Mouse (Mus musculus) kidney, postnatal 14 days (tissue): ENCODE measurements around the gene Lrwd1.
A peak's percentile ranks its signal among the peaks of the same experiment; 100 is the strongest.
"Not testable (repeated sequence)": the region's sequence is repeated elsewhere in the genome, so short reads cannot be mapped to it uniquely, and the experiment has no call there.

ENCODE experiments used
- DNase-seq: peaks from one replicate; pipeline ENCODE4 v3.0.0; 2022; ENCODE audit warnings: mixed read lengths

The Lrwd1 gene

DNA sequence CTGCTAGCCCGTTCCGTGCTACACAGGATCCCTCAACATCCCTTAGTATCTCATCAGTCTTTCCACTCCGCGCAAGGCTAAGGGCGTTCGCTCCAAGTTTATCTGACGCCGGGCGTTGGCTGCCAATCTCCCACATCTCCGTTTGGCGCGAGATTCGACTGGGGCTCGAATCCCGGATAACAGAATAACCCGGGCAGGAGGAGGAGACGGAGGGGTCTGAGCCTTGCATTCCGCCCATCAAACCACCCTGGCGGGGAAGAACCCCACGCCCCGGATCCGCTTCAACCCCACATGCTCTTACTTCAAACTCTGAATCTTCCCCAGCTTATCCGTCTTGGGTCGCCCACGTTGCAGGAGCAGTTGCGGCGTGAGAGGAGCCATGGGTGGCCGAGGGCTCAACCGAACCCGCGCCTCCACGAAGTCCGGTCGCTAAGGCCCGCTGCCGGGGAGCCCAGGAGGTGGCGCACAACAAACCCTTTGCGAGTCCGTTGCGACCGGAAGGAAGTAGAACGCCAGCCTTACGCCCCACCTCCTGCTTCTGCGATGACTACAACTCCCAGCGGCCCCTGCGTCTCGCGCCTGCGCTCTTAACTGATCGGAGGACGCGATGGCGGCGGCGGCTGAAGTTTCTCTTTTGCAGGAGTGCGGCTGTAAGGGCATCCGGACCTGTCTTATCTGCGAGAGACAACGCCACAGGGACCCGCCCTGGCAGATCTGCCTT is at the start of gene Lrwd1, which contains the start of gene Alkbh4:
Gene Lrwd1 (minus strand): TSS at position 504 of the 721 bp plus-strand sequence.
Gene Alkbh4 (plus strand): TSS at position 576 of the 721 bp plus-strand sequence.
- DNase-seq: peak; percentile 98

DNA sequence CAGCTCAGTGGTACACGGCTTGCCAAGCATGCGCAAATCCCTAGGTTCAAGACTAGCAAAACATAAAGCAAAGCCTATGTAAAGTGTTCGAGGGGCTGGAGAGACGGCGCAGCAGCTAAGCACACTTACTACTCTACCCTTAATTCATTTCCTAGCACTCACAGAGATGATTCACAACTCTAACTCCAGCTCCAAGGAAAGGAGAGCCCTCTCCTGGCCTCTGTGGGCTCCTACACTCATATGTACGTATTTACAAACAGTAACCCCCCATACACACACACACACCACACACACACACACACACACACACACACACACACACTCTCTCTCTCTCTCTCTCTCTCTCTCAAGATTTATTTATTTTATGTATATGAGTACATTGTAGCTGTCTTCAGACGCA is 47.9 kb upstream of the Lrwd1 start:
- no peak for DNase-seq

DNA sequence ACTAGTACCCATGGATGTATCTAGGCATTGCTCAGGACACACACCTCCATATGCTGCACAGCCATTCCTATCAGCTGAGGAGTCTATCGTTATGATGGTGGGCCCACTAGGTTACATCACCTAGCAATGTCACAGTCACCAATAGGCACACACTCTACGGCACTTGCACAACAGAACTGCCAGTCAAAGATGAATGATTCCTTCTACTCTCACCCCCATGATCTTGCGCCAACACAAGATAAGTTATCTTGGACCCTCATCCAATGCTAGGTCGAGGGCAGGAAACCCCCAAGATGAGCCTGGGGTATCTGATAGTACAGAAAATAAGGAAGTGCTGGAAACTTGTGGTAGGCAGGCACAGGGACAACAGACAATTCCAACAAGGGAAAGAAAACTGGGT is 47.0 kb upstream of the Lrwd1 start:
- no peak for DNase-seq

DNA sequence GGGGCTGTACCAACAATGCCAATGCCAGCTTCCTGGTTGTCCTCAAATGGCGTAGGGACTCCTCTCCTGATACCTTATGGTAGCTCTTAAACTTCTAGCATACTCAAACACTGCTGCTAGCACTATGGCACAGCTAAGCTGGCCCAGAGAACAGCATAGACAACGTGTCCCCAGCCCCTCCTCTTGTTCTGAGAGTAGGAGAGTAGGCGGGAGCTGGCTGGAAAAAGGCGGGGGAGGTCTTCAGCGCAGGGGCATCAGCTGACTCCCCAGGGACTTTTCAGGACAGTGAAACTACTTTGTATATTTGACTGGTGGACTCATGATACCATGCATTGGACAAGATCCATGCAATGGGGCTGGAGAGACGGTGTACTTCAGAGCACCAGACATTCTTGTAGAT is 46.2 kb upstream of the Lrwd1 start:
- no peak for DNase-seq

DNA sequence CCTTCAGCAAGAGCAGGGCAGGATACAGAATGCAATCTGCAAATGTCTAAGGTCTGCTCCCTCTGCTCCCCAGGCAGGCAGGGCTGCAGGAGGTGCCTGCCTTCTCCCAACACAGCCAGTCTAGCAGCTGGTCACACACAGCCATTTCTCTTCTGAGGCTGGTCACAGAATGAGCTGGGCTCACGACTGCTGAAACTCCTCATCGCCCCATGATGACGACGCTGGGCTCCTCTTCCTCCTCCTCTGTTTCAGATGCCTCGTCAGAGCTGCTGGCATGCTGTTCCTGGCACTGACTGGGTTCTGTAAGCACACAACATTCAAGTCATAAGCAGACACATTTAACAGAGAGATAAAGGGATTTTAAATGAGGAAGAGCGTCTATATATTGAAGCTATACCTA is 45.3 kb upstream of the Lrwd1 start:
- DNase-seq: no peak

DNA sequence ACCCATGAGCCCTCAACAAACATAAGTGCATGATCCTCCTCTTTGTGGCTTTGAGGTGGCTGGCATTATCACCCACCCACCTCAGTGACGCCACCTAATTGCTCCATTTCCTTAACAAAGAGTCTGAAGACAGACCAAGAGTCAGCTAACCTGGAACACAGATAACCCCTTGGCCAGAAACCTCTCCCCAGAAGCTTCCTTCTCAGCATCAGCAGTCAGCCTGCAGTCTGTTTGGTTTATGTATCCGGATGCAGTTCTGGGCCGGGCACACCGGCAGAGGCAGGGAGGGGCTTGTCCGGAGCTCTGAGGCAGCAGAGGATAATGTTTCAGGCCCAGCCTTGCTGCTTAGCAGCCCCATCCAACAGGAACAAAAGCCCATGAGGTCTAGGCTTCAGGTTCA is 43.7 kb upstream of the Lrwd1 start:
- DNase-seq: no peak

DNA sequence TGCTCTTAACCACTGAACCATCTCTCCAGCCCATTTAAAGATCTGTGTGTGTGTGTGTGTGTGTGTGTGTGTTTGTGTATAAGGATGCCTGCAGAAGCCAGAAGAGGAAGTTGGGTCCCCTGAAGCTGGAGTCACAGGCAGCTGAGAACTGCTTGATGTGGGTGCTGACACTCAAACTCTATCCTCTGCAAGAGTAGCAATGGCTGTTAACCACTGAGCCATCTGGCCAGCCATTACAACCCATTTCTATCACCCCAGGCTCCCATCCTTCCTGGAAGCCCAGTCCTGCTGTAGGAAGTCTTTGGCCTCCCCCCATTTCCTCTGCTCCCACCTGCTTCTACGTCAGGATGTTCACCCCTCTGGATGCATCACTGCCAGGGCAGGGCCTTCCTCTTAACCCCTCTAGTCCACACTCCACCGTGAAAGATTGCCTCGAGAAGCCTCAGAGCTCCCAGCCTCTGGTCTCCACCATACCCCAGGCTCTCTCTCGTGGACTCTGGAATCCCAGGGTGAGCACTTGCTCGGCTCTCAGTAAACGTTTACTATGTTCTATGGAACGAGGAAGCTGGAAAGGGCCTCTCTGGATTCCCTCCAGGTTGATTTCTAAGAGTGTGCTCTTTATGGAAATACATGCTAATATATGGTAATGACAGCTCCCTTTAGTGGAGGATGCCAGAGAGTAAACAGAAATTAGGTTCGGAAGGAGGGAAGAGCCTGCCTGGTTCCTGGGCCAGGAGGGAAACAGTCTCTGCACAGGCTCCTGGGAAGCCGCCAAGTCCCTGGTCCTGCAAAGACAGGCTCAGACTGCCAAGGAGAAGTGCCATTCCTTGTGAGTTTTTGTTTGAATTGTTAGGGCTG is 38.0 kb upstream of the Lrwd1 start:
- DNase-seq: peak; percentile 77

DNA sequence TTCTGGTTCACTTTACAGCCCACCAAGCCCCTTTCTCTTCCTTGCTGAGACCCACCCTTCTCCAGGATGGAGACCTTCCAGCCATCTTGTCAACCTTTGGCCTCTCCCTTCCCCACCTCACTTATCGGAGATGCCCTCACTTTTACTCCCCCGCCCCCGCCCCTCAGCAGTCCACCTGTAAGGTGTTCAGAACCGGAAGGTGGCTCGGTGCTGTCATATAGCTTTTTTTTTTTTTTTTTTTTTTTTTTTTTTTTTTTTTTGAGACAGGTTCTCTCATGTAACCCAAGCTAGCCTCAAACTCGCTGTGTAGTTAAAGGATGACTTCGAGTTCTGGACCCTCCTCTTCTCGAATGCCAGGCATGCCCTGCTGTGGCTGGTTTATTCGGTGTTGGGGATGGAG is 37.1 kb upstream of the Lrwd1 start:
- no peak for DNase-seq

DNA sequence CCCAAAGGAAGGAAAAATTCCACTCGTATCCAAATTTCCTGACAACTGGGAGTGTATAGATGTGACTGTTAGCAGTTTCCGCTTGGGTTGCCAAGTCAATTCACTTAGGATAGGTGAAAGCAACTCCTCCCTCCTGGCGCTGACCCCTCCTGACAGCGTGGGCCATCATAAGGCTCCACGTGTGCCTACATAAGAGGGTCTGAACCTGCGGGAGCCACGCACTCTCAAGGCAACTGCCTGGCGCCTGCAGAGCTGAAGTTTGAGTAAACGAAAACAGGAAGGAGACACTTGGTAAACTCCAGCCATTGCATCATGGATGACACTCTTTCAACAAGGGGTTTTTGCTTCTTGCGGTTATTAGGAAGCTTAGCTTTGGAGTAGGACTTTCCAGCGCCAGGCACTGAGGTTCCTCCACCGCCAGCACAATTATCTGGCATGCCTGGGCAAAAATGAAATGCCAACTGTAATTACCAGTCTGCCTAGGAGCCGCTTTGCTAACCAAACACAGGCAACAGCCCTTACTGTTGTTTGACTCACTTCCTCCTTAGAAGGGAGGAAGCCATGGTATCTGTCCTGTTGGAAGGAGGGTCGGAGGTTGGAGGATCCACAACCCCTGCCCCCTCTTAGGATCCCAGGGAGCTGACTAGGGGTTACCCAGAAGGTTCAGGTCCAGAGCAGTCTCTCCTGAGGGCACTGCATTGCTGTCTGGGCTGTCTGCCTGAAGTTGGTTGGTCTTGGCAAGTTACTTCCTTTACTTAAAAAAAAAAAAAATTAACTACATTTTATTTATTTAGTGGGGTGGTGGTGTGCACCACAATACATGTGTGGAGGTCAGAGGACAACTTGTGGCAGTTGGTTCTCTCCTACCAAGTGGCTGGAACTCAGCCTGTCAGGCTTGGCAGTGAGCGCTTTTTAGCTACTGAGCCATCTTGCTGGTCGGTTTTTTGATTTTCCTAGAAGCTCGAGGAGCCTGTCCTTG is 35.8 kb upstream of the Lrwd1 start:
- peak; percentile 12 for DNase-seq

DNA sequence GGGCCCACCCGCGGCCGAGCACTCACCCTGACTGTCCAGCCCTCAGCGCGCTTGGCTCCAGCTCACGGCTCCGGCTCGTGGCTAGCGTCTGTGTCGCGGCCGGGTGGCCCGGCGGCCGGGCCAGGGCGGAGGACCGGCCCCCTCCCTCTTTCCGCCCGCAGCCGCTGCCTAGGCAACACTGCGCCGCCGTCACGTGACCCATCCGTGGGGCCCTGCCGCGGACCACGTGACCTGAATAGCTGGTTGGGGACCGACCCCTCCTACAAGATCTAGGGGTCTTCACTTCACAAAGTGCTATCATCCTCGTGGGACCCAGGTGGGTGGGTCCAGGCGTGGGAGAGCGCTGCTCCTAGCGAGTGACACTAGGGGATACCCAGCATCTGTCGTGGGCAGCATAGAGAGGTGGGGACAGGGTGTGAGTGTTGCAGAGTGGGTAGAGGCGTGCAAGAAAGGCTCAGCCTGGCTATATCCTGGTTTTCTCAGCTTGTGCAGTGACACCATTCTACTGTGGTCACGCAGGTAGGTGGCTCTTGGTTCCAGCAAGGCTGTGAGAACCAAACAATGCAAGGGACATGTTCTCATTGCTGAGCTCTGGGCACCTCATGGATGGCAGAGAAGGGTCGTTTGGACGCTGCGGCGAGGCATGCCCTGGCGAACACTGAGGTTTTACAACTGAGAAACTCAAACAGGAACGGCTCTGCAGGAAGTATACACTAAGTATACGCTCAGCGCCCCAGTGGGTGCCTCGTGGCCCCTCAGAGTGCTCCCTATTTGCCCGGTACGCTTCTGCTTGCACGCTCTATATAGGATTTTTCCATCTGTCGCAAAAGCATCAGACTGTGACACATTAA is 34.9 kb upstream of the Lrwd1 start, which contains the start of gene Orai2:
Gene Orai2 (minus strand): TSS at position 202 of the 851 bp plus-strand sequence.
- peak; percentile 88 for DNase-seq

DNA sequence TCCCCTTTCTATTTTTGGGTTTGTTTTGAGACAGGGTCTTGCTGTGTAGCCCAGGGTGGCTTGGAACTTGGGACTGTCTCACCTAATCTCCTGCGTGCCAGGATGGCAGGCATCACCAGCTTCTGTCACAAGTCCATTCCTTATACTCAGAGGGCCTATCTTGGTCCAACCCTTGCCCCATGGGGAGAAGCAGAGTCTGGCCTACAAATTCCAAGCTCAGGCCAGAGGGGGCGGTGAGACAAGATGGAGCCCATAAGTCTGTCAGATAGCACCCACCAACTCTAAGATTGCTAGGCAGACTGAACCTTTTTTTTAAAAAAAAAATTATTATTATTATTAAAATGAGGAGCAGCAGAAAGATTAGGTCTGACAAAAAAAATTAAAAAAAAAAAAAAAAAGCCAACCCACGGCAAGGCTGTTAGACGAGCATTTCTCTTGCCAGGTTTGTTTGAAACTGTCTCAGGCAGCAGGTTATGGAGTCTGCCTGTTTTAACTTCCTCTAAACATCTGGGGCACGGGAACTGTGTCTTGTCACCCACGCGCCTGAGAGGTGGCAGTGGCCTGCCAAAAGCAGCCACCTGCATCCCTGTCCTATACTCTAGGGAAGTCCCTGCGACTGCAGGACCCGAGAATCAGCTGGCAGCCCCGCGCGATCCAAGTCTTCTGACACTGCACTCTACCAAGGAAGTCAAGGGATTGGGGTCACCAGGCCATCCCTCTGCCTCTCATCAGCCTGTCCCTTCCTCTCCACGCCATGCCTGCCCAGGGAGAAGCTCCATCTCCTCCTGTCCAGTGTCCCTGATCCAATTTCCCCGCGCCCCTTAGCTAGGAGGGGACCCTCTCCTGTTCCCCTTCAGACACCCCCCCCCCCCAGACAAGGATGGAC is 34.0 kb upstream of the Lrwd1 start:
- DNase-seq: peak; percentile 39

DNA sequence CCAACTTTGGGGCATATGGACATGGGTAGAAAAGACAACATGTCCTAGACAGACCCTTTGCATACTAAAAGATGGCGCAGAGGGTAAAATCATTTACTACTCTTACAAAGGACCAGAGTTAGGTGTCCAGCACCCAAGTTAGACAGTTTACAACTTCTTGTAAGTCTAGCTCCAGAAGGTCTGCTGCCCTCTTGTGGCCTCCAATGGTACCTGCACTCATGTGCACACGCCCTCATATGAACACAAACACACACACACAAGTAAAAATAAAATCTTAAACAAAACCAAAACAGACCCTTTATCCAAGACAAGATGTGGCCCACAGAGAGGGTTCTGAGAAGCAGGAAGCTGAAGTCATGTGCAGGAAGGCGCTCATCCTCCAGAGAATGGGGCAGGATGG is 32.2 kb upstream of the Lrwd1 start:
- no peak for DNase-seq

DNA sequence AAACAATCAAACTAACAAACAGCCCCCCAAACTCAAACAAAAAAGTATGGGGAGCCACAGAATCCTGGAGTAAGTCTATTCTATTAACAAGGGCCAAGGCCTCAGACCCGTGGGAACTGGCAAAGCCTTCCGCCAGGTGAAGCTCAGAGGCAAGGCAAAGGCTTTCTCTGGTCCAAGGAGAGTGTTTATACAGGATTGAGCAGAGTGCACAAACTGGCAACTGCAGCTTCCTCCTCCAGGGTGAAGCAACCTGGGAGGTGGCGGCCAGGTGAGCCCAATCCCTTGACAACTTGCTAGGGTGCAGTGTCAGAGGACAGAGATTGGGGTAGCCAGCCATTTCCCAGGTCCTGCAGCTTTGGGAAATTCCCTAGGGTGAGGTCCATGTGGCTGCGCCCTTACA is 31.4 kb upstream of the Lrwd1 start:
- DNase-seq: no peak

DNA sequence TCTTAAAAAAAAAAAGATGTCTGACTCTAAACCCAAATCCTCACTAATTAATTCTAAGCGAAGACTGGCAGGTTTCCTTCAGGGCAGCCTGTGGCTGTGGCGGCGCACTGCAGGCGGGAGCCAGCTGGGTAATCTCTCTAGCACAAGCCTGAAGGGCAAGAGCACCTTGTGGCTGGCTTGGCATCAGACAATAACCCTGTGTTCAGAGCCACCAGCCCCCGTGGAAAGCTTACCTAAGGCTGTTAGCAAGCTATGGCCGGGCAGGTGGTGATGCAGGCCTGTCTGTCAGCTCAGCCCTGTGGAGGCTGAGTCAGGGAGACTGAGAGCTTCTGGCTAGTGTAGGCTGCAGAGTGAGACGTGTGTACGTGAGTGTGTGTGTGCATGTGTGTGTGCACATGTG is 29.4 kb upstream of the Lrwd1 start:
- DNase-seq: no peak

DNA sequence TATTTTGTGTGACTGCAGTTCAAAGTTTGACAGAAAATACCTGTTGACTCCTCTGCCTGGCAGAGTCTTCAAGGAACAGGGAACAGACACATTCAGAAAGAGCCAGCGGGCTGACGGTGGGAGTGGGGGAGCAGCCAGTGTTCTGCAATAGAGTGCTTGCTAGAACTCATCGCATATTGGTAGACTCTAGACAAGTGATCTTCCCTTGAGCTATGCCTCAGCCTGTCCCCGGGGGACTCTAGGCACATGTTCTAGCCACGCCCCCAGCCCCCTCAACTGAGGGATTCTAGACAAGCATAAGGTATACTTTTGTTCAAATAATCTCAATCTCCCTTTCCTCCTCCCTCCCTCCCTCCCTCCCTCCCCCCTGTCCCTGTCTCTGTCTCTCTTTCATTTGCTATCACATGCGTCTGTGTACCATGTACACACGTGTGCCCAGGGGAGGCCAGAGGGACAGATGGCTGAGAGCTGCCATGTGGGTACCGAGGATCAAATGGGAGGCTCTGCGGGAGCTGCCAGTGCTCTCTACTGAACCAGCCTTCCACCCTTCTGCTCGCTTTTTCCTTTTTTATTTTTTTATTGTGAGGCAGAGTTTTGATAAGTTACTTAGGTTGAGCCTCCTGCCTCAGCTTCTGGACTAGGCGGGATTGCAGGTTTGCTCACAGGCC is 28.1 kb upstream of the Lrwd1 start:
- DNase-seq: no peak

DNA sequence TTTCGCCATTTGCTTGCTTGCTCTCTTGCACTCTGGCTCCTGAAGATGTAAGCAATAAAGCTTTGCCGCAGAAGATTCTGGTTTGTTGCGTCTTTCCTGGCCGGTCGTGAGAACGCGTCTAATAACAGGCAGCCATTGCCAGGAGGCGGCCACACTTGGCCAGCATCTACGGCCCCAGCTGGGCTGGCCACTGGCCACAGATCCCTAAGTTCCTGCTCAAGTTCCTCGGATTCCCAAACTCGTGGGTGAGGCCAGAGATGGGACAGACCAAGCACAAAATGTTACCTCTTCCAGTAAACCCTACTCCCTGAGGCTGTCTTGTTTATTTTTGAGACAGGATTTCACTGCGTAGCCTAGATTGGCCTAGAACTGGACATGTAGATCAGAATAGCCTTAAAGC is 24.2 kb upstream of the Lrwd1 start:
- DNase-seq: peak; percentile 66

DNA sequence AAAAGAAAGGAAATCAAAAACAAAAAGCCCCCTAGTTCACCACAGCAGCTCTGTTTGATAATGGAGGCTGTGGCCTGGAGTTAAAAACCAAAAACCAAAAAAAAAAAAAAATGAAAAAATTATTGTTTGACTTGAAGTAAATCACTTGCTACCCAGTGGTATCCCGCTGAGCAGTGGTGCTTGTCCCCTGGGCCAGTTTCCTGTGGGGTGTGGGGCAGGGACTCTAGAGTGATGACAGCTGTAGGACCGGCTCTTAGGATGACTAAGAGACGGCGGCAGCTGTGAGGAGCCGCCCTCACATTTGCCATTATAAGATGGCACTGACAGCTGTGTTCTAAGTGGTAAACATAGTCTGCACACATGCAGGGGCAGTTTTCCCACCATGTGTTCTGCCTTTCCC is 19.5 kb upstream of the Lrwd1 start:
- DNase-seq: peak; percentile 51

DNA sequence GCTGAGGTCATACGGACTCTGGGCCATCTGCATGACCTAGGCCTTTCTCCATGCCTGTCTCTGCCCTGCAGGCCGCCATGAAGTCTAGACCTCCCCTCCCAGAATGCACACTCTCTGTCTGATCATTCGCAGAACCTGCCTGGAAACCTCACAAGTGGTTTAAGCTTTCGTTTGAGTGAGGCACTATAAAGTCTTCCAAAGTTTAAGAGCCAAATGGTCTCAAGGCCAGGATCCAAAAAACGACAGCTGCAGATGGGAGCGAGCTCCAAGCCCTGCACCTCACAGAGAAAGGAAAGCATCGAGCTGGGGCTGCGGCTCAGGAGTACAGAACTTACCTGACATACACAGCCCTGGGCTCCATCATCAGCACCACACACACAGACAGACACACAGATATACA is 16.5 kb upstream of the Lrwd1 start:
- DNase-seq: no peak

DNA sequence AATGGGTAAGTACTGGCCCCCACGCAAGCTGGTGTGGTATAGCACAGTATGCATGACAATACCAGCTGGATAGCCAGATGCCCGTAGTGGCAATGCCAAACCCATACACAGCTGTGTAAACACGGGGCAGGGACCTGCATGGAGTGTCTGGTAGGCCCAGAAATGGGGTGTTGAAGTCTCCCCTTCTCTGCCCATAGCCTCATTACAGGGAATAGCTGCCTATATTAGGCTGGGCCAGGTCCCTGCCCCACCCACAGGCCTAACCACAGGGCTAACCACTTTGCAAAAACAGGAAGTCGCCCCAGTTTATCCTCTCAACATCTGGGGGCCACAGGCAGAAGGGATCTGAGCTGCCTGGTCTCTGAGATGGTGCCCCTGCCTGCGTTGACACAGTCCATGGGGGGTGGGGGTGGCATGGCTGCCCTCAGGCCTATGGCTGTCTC is 13.3 kb upstream of the Lrwd1 start:
- not testable (repeated sequence) for DNase-seq

DNA sequence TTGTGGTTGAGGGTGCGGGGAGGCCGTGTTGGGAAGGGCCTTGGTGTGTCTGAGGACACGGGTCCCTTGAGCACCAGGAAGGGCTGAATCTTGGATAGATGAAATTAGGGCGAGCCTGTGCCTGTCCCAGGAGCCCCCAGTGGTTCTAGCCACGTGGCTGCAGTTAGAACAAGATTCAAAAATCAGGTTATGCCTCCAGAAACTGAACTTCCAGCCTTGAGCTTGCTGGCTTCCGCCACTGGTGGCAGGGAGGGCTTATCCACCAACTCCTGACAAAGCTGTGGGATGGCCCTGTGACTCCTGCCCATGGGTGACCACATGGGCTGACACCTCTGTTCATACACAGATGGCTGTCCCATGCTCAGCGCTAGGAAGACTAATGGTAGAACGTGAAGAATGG is 11.8 kb upstream of the Lrwd1 start:
- DNase-seq: no peak
